Mouse (Mus musculus): ENCODE data around the gene Scgb1c1. TPM values are rescaled to one million over a fixed set of nuclear protein-coding genes. Genes with fewer than 3 reads are reported as not detected.

The Scgb1c1 gene
- total RNA-seq (2021) (10 to 100 TPM; 22.6 to 27.5 TPM), polyA plus RNA-seq (2012; rRNA removed) (54.5 and 56.6 TPM in 2 replicates)
- long read RNA-seq, transcript Scgb1c1-201 (3 exons, 455 nt): major isoform, 30 of 31 reads
- long read RNA-seq, partial matches to known transcripts: 1 of 31 reads
- long read RNA-seq, other reads (novel, unspliced or antisense): 0 of 31 reads

GRCm38 (mm10) chr7:140844905-140845665, at the start of gene Scgb1c1:
Gene Scgb1c1, plus strand, starts transcription at chr7:140845547.
- no peak within 1 kb of the TSS for H3K27ac ChIP-seq
- DNase-seq: peak; percentile 85 to 91
- no peaks in the 10 kb centered on the region; the same call in 1 of the 2 replicates for H3K27me3 ChIP-seq (ENCODE audit: control insufficient read depth, insufficient read depth, low read length)
- intact Hi-C loops (cut with DNase I): loop anchor here (1.0 to 5.0 kb wide), 4 partner anchors 37 to 332 kb away; partner anchors contain the start of genes Psmd13 and Sirt3
- peak; percentile 89 for TF ChIP-seq CTCF (IDR thresholded peaks at IDR 0.05)
- no peak; the same call in 1 of the 2 replicates for TF ChIP-seq POLR2A (IDR thresholded peaks at IDR 0.05; ENCODE audit: insufficient read depth, low read depth, low read length)
- peak; percentile 97 for TF ChIP-seq EP300 (IDR thresholded peaks at IDR 0.05; ENCODE audit: insufficient read depth, low read depth, low read length)
- 21% methylated on average over 14 of the region's 14 CpGs for WGBS
- no peaks in the 10 kb centered on the region for H3K79me2 ChIP-seq (replicated peaks; ENCODE audit: control insufficient read depth, insufficient read depth, low read length)
- H3K36me3 ChIP-seq (ENCODE audit: control insufficient read depth, insufficient read depth, low read length): no peaks in the 10 kb centered on the region
- H3K4me3 ChIP-seq: no peak within 1 kb of the TSS
- H3K4me1 ChIP-seq (ENCODE audit: control insufficient read depth, insufficient read depth, low read length): no peaks in the 10 kb centered on the region
- no peak within 1 kb of the TSS for H3K9ac ChIP-seq (ENCODE audit: low read depth, low read length)

DNA sequence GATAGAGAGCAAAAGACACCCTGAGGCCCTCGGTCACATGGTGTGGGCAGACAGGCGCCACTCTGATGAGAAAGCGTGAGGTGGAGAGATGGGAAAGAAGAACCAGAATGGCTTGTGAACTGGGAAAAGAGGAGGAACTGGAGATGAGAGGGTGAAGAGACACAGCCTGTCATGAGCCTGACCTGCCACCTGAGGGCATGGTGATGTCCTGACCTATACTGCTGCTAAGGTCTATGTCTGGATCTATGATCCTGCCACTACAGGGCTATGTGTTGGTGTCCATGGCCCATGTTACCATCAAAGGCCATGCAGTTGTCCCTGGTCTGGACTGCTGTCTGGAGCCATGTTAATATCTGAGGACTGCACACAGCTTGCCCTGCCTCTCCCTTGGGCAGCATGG, 47.7 kb upstream of the Scgb1c1 start:
- WGBS: 79% methylated on average over 3 of the region's 3 CpGs
- H3K36me3 ChIP-seq (ENCODE audit: control insufficient read depth, insufficient read depth, low read length): no peaks in the 10 kb centered on the region
- intact Hi-C loops (cut with DNase I): no loop called here
- no peak overlapping the region for H3K9ac ChIP-seq (ENCODE audit: low read depth, low read length)
- H3K27me3 ChIP-seq (ENCODE audit: control insufficient read depth, insufficient read depth, low read length): no peaks in the 10 kb centered on the region
- H3K27ac ChIP-seq: no peak overlapping the region
- no peaks in the 10 kb centered on the region for H3K4me1 ChIP-seq (ENCODE audit: control insufficient read depth, insufficient read depth, low read length)
- H3K79me2 ChIP-seq (replicated peaks; ENCODE audit: control insufficient read depth, insufficient read depth, low read length): no peaks in the 10 kb centered on the region
- H3K4me3 ChIP-seq: no peak overlapping the region
- no peak for TF ChIP-seq EP300 (IDR thresholded peaks at IDR 0.05; ENCODE audit: insufficient read depth, low read depth, low read length)
- no peak for TF ChIP-seq CTCF (IDR thresholded peaks at IDR 0.05)
- TF ChIP-seq POLR2A (IDR thresholded peaks at IDR 0.05; ENCODE audit: insufficient read depth, low read depth, low read length): no peak
- DNase-seq: no peak

DNA sequence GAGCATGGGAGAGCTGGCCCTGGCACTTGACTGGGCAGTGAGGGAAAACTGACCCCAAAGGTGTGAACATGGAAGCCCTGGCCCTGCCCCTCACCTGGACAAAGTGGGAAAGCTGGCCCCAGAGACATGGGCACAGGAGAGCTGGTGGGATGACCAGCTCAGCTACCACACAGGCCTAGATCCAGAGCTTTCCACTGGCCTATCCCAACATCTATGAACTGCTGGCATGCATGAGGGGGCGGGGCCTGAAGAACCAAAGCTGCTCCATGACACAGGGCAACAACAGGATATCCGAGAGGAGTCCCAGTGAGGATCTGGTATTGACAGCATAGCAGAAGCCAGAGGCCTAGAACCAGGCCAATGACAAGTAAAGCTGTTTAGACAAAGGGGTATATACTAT, 47.1 kb upstream of the Scgb1c1 start:
- DNase-seq: no peak
- intact Hi-C loops (cut with DNase I): no loop called here
- 57% methylated on average over 2 of the region's 2 CpGs for WGBS

GRCm38 (mm10) chr7:140802629-140803028, 42.7 kb upstream of the Scgb1c1 start:
- H3K79me2 ChIP-seq (replicated peaks; ENCODE audit: control insufficient read depth, insufficient read depth, low read length): no peaks in the 10 kb centered on the region
- WGBS: 66% methylated on average over 6 of the region's 6 CpGs
- no peaks in the 10 kb centered on the region for H3K27me3 ChIP-seq (ENCODE audit: control insufficient read depth, insufficient read depth, low read length)
- H3K4me1 ChIP-seq (ENCODE audit: control insufficient read depth, insufficient read depth, low read length): no peaks in the 10 kb centered on the region
- no peaks in the 10 kb centered on the region for H3K36me3 ChIP-seq (ENCODE audit: control insufficient read depth, insufficient read depth, low read length)
- no peak overlapping the region for H3K27ac ChIP-seq
- H3K9ac ChIP-seq (ENCODE audit: low read depth, low read length): no peak overlapping the region
- no peak overlapping the region for H3K4me3 ChIP-seq
- no peak for DNase-seq
- intact Hi-C loops (cut with DNase I): no loop called here
- TF ChIP-seq CTCF (IDR thresholded peaks at IDR 0.05) (no peak), POLR2A (IDR thresholded peaks at IDR 0.05; ENCODE audit: insufficient read depth, low read depth, low read length) (no peak), EP300 (IDR thresholded peaks at IDR 0.05; ENCODE audit: insufficient read depth, low read depth, low read length) (no peak)

More for the DNA sequence above, 47.1 kb upstream of the Scgb1c1 start:
- Histone ChIP-seq H3K4me1 (ENCODE audit: control insufficient read depth, insufficient read depth, low read length) (no peaks in the 10 kb centered on the region), H3K9ac (ENCODE audit: low read depth, low read length) (no peak overlapping the region), H3K79me2 (replicated peaks; ENCODE audit: control insufficient read depth, insufficient read depth, low read length) (no peaks in the 10 kb centered on the region), H3K27ac (no peak overlapping the region), H3K4me3 (no peak overlapping the region), H3K36me3 (ENCODE audit: control insufficient read depth, insufficient read depth, low read length) (no peaks in the 10 kb centered on the region), H3K27me3 (ENCODE audit: control insufficient read depth, insufficient read depth, low read length) (no peaks in the 10 kb centered on the region)
- no peak for TF ChIP-seq CTCF (IDR thresholded peaks at IDR 0.05)
- TF ChIP-seq EP300 (IDR thresholded peaks at IDR 0.05; ENCODE audit: insufficient read depth, low read depth, low read length): no peak
- TF ChIP-seq POLR2A (IDR thresholded peaks at IDR 0.05; ENCODE audit: insufficient read depth, low read depth, low read length): no peak

DNA sequence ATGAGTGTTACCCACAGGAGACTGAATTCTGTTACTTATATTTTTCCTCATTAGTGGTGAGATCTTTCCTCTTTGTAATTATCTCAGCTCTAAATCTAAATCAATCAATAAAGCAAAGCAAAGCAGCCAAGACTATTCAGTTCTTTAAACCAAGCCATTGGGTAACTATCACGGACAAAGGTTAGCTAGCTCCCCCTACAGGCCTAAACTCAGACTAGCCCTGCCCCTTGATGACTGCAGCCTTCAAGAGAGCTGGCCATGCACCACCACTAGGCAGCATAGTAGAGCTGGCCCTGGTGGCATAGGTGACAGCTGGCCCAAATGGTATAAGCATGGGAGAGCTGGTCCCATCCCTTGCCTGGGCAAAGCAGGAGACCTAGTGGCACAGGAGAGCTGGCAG, 39.6 kb upstream of the Scgb1c1 start:
- Histone ChIP-seq H3K4me3 (no peak overlapping the region), H3K27me3 (ENCODE audit: control insufficient read depth, insufficient read depth, low read length) (no peaks in the 10 kb centered on the region), H3K9ac (ENCODE audit: low read depth, low read length) (no peak overlapping the region), H3K36me3 (ENCODE audit: control insufficient read depth, insufficient read depth, low read length) (no peaks in the 10 kb centered on the region), H3K27ac (no peak overlapping the region), H3K4me1 (ENCODE audit: control insufficient read depth, insufficient read depth, low read length) (no peaks in the 10 kb centered on the region), H3K79me2 (replicated peaks; ENCODE audit: control insufficient read depth, insufficient read depth, low read length) (no peaks in the 10 kb centered on the region)
- intact Hi-C loops (cut with DNase I): no loop called here
- TF ChIP-seq CTCF (IDR thresholded peaks at IDR 0.05): peak; percentile 59
- TF ChIP-seq POLR2A (IDR thresholded peaks at IDR 0.05; ENCODE audit: insufficient read depth, low read depth, low read length): no peak
- 17% methylated on average over 1 of the region's 1 CpGs for WGBS
- DNase-seq: peak in 1 of 2 experiments; percentile 6

GRCm38 (mm10) chr7:140810496-140810895, 34.9 kb upstream of the Scgb1c1 start:
- Histone ChIP-seq H3K9ac (ENCODE audit: low read depth, low read length) (no peak overlapping the region), H3K27ac (no peak overlapping the region), H3K27me3 (ENCODE audit: control insufficient read depth, insufficient read depth, low read length) (no peaks in the 10 kb centered on the region), H3K36me3 (ENCODE audit: control insufficient read depth, insufficient read depth, low read length) (no peaks in the 10 kb centered on the region), H3K4me3 (no peak overlapping the region), H3K4me1 (ENCODE audit: control insufficient read depth, insufficient read depth, low read length) (no peaks in the 10 kb centered on the region), H3K79me2 (replicated peaks; ENCODE audit: control insufficient read depth, insufficient read depth, low read length) (no peaks in the 10 kb centered on the region)
- no peak for DNase-seq
- WGBS: 90% methylated on average over 6 of the region's 6 CpGs
- intact Hi-C loops (cut with DNase I): no loop called here
- TF ChIP-seq CTCF (IDR thresholded peaks at IDR 0.05) (no peak), POLR2A (IDR thresholded peaks at IDR 0.05; ENCODE audit: insufficient read depth, low read depth, low read length) (no peak), EP300 (IDR thresholded peaks at IDR 0.05; ENCODE audit: insufficient read depth, low read depth, low read length) (no peak)

Data from heart, adult 2 months (tissue).